Mouse (Mus musculus) lung, adult 2 months (tissue): ENCODE results near the gene Nfix. TPM values are rescaled to one million over a fixed set of nuclear protein-coding genes. Genes with fewer than 3 reads are reported as not detected.

Experiments
- DNase-seq: peaks from one replicate; pipeline ENCODE4 v3.0.0; 2022
- H3K4me1 ChIP-seq: fragments of 200-500 bp; 2 replicates; pipeline ENCODE4 v1.6.1; 2011; ENCODE audit warnings: low read length; ENCODE audit not compliant: control insufficient read depth, insufficient read depth
- H3K4me3 ChIP-seq: fragments of 200-500 bp; replicated peaks from 2 replicates; pipeline ENCODE3; 2011; ENCODE audit warnings: low read depth, mild to moderate bottlenecking, control low read depth, low read length; ENCODE audit errors: extremely low read depth
- CTCF ChIP-seq: fragments of 200-500 bp; IDR thresholded peaks from 2 replicates; pipeline ENCODE4 v1.5.1; 2011; ENCODE audit warnings: mild to moderate bottlenecking, low read length, control low read depth; ENCODE audit not compliant: insufficient read depth
- POLR2A ChIP-seq: fragments of 200-500 bp; IDR thresholded peaks from 2 replicates; pipeline ENCODE4 v1.6.1; 2011; ENCODE audit warnings: low read depth, mild to moderate bottlenecking, control low read depth, low read length, borderline replicate concordance; ENCODE audit errors: extremely low read depth
- WGBS: fragments of 180-500 bp; shearing (Covaris S2); methylation state at CpG from one replicate; pipeline ENCODE4 v1.1.7; 2018; 5-methylcytosine and 5-hydroxymethylcytosine counted together
- polyA plus RNA-seq: library from polyadenylated mRNA; depleted of rRNA; stranded (reverse); fragments of >200 nt; gene quantifications from 2 replicates; pipeline ENCODE4 v1.2.3, GENCODE M21; 2012

The Nfix gene
- polyA plus RNA-seq, 1 experiment = 96.2 TPM

- DNase-seq = no peak
- H3K4me3 ChIP-seq = no peak overlapping the region
- 91% methylated on average over 3 of the region's 3 CpGs for WGBS
These were observed 13.7 kb upstream of the Nfix start for GRCm38 (mm10) chr8:84813830-84814229.

GRCm38 (mm10) chr8:84813059-84813458, 12.9 kb upstream of the Nfix start:
- no peak overlapping the region for H3K4me3 ChIP-seq
- peak; percentile 80 for DNase-seq

More at GRCm38 (mm10) chr8:84813830-84814229, 13.7 kb upstream of the Nfix start:
- no peak for TF ChIP-seq CTCF
- TF ChIP-seq POLR2A = no peak
- H3K4me1 ChIP-seq = peaks cover 4% of the 10 kb centered on the region

GRCm38 (mm10) chr8:84811303-84811702, 11.2 kb upstream of the Nfix start:
- H3K4me3 ChIP-seq = no peak overlapping the region
- 35% methylated on average over 10 of the region's 10 CpGs for WGBS
- DNase-seq = no peak
- peaks cover 4% of the 10 kb centered on the region for H3K4me1 ChIP-seq
- no peak for TF ChIP-seq POLR2A
- no peak for TF ChIP-seq CTCF

More at GRCm38 (mm10) chr8:84813059-84813458, 12.9 kb upstream of the Nfix start:
- 5% methylated on average over 5 of the region's 5 CpGs for WGBS
- no peak for TF ChIP-seq POLR2A
- peak; percentile 67 for TF ChIP-seq CTCF
- peaks cover 4% of the 10 kb centered on the region for H3K4me1 ChIP-seq

- peak; percentile 96 for DNase-seq
- TF ChIP-seq CTCF (peak; percentile 42), POLR2A (no peak)
- Histone ChIP-seq H3K4me3 (no peak overlapping the region), H3K4me1 (peaks cover 4% of the 10 kb centered on the region)
- 1% methylated on average over 32 of the region's 32 CpGs for WGBS
These were observed 10.8 kb upstream of the Nfix start for GRCm38 (mm10) chr8:84810896-84811295.

- H3K4me3 ChIP-seq = no peak overlapping the region
- WGBS = 80% methylated on average over 5 of the region's 5 CpGs
- no peak for DNase-seq
- TF ChIP-seq POLR2A (no peak), CTCF (no peak)
- peaks cover 4% of the 10 kb centered on the region for H3K4me1 ChIP-seq
These were observed 9.8 kb upstream of the Nfix start for GRCm38 (mm10) chr8:84809941-84810280.

GRCm38 (mm10) chr8:84809109-84809940, 9.2 kb upstream of the Nfix start:
- DNase-seq = peak; percentile 4
- 77% methylated on average over 12 of the region's 12 CpGs for WGBS
- no peak overlapping the region for H3K4me3 ChIP-seq
- TF ChIP-seq POLR2A (no peak), CTCF (no peak)
- peaks cover 4% of the 10 kb centered on the region for H3K4me1 ChIP-seq

GRCm38 (mm10) chr8:84806031-84806430, 5.9 kb upstream of the Nfix start:
- WGBS = 94% methylated on average over 5 of the region's 5 CpGs
- DNase-seq = no peak
- TF ChIP-seq POLR2A (no peak), CTCF (no peak)
- Histone ChIP-seq H3K4me3 (no peak overlapping the region), H3K4me1 (no peaks in the 10 kb centered on the region)

GRCm38 (mm10) chr8:84799136-84799931, 810 bp downstream of the Nfix start:
- Histone ChIP-seq H3K4me1 (peaks cover 23% of the 10 kb centered on the region), H3K4me3 (peak overlapping the region; percentile 71)
- 4% methylated on average over 94 of the region's 108 CpGs for WGBS
- TF ChIP-seq CTCF = no peak
- no peak for TF ChIP-seq POLR2A
- peak; percentile 75 for DNase-seq

- H3K4me1 ChIP-seq = peaks cover 23% of the 10 kb centered on the region
- TF ChIP-seq POLR2A = no peak
- TF ChIP-seq CTCF = no peak
- WGBS = 64% methylated on average over 10 of the region's 10 CpGs
- peak overlapping the region; percentile 71 for H3K4me3 ChIP-seq
- DNase-seq = no peak
These were observed 1.6 kb downstream of the Nfix start for GRCm38 (mm10) chr8:84798446-84799135.

GRCm38 (mm10) chr8:84797971-84798370, 2.2 kb downstream of the Nfix start:
- peak overlapping the region; percentile 71 for H3K4me3 ChIP-seq
- peaks cover 23% of the 10 kb centered on the region for H3K4me1 ChIP-seq
- 72% methylated on average over 6 of the region's 6 CpGs for WGBS
- no peak for DNase-seq
- TF ChIP-seq CTCF (no peak), POLR2A (no peak)
